Mouse (Mus musculus) midbrain, embryonic 10.5 days (tissue): Measurements from ENCODE around the gene Mks1. TPM values are rescaled to one million over a fixed set of nuclear protein-coding genes. Genes with fewer than 3 reads are reported as not detected.
A peak's percentile ranks its signal among the peaks of the same experiment; 100 is the strongest.
"Not testable (repeated sequence)": the region's sequence is repeated elsewhere in the genome, so short reads cannot be mapped to it uniquely, and the experiment has no call there.

ENCODE experiments used
- DNase-seq: peaks from one replicate; pipeline ENCODE4 v3.0.0-alpha.2; 2017; ENCODE audit warnings: low spot score
- H3K27ac ChIP-seq: fragments of 300-500 bp; sonication (generic); replicated peaks from 2 replicates; pipeline ENCODE4 v1.5.1; 2016; ENCODE audit warnings: mild to moderate bottlenecking
- H3K27me3 ChIP-seq: fragments of 300-500 bp; sonication (generic); 2 replicates; pipeline ENCODE4 v1.6.1; 2016; ENCODE audit warnings: low read depth, mild to moderate bottlenecking; ENCODE audit not compliant: poor library complexity, severe bottlenecking
- H3K36me3 ChIP-seq: fragments of 300-500 bp; sonication (generic); 2 replicates; pipeline ENCODE4 v1.6.1; 2016; ENCODE audit warnings: mild to moderate bottlenecking, moderate library complexity
- H3K4me1 ChIP-seq: fragments of 300-500 bp; sonication (generic); 2 replicates; pipeline ENCODE4 v1.6.1; 2016
- H3K4me3 ChIP-seq: fragments of 300-500 bp; sonication (generic); 2 replicates; pipeline ENCODE4 v1.5.1; 2016; ENCODE audit warnings: mild to moderate bottlenecking, moderate library complexity
- H3K9me3 ChIP-seq: fragments of 300-500 bp; sonication (generic); replicated peaks from 2 replicates; pipeline ENCODE4 v1.6.1; 2016; ENCODE audit warnings: mild to moderate bottlenecking
- WGBS: fragments of 180-500 bp; shearing (Covaris S2); methylation state at CpG from one replicate; pipeline ENCODE4 v1.1.7; 2016; 5-methylcytosine and 5-hydroxymethylcytosine counted together
- polyA plus RNA-seq: library from polyadenylated mRNA; unstranded; fragments of >200 nt; fragmentation: Nextera tagmentation; extraction: Ambion mirVana; gene quantifications from 2 replicates; pipeline ENCODE4 v1.2.1, GENCODE M21; 2016

The Mks1 gene
- polyA plus RNA-seq, 1 experiment from 2014 or later, result 18.8 TPM

- no peak for DNase-seq
- no peaks in the 10 kb centered on the region for H3K36me3 ChIP-seq
- WGBS, result 85% methylated on average over 12 of the region's 12 CpGs
- H3K27me3 ChIP-seq, result no peaks in the 10 kb centered on the region
- H3K27ac ChIP-seq, result no peak overlapping the region
- no peaks in the 10 kb centered on the region for H3K9me3 ChIP-seq
- no peak overlapping the region for H3K4me3 ChIP-seq
- H3K4me1 ChIP-seq, result no peaks in the 10 kb centered on the region
Observed at GRCm38 (mm10) chr11:87846968-87847600, 5.9 kb upstream of the Mks1 start.

GRCm38 (mm10) chr11:87847884-87848283 lies 5.1 kb upstream of the Mks1 start:
- WGBS, result 79% methylated on average over 6 of the region's 6 CpGs
- peaks cover 5% of the 10 kb centered on the region; the same call in 1 of the 2 replicates for H3K4me1 ChIP-seq
- no peak overlapping the region for H3K4me3 ChIP-seq
- no peaks in the 10 kb centered on the region for H3K9me3 ChIP-seq
- H3K27me3 ChIP-seq, result no peaks in the 10 kb centered on the region
- DNase-seq, result no peak
- H3K27ac ChIP-seq, result no peak overlapping the region
- no peaks in the 10 kb centered on the region for H3K36me3 ChIP-seq

GRCm38 (mm10) chr11:87853597-87853954 lies 561 bp downstream of the Mks1 start:
- no peak for DNase-seq
- 39% methylated on average over 8 of the region's 8 CpGs for WGBS
- Histone ChIP-seq H3K36me3 (peaks cover 31% of the 10 kb centered on the region), H3K27me3 (no peaks in the 10 kb centered on the region), H3K9me3 (no peaks in the 10 kb centered on the region), H3K27ac (peak overlapping the region; percentile 89), H3K4me3 (peak overlapping the region; percentile 76), H3K4me1 (peaks cover 15% of the 10 kb centered on the region)

GRCm38 (mm10) chr11:87854550-87854949 lies 1.5 kb downstream of the Mks1 start:
- WGBS, result 93% methylated on average over 7 of the region's 7 CpGs
- Histone ChIP-seq H3K27ac (no peak overlapping the region), H3K9me3 (no peaks in the 10 kb centered on the region), H3K4me1 (peaks cover 15% of the 10 kb centered on the region), H3K4me3 (no peak overlapping the region), H3K27me3 (no peaks in the 10 kb centered on the region), H3K36me3 (peaks cover 37% of the 10 kb centered on the region)
- DNase-seq, result no peak

GRCm38 (mm10) chr11:87859273-87859672 lies 6.3 kb downstream of the Mks1 start:
- Histone ChIP-seq H3K36me3 (peaks cover 84% of the 10 kb centered on the region), H3K27me3 (no peaks in the 10 kb centered on the region), H3K27ac (no peak overlapping the region), H3K9me3 (no peaks in the 10 kb centered on the region), H3K4me3 (no peak overlapping the region), H3K4me1 (0 out of 2 replicates have a peak, but pooled peaks cover 6% of the 10 kb centered on the region)
- no peak for DNase-seq
- 93% methylated on average over 11 of the region's 11 CpGs for WGBS

GRCm38 (mm10) chr11:87860426-87860825 lies 7.4 kb downstream of the Mks1 start:
- H3K27me3 ChIP-seq, result no peaks in the 10 kb centered on the region
- DNase-seq, result no peak
- no peaks in the 10 kb centered on the region for H3K9me3 ChIP-seq
- H3K4me1 ChIP-seq, result 0 out of 2 replicates have a peak, but pooled peaks cover 6% of the 10 kb centered on the region
- no peak overlapping the region for H3K4me3 ChIP-seq
- H3K36me3 ChIP-seq, result peaks cover 89% of the 10 kb centered on the region
- WGBS, result 81% methylated on average over 9 of the region's 9 CpGs
- H3K27ac ChIP-seq, result no peak overlapping the region

- Histone ChIP-seq H3K27ac (no peak overlapping the region), H3K4me1 (0 out of 2 replicates have a peak, but pooled peaks cover 6% of the 10 kb centered on the region), H3K4me3 (no peak overlapping the region), H3K9me3 (no peaks in the 10 kb centered on the region), H3K36me3 (peaks cover 66% of the 10 kb centered on the region), H3K27me3 (no peaks in the 10 kb centered on the region)
- 88% methylated on average over 13 of the region's 13 CpGs for WGBS
- no peak for DNase-seq
Observed at GRCm38 (mm10) chr11:87862805-87863204, 9.8 kb downstream of the Mks1 start.

- not testable (repeated sequence) for H3K9me3 ChIP-seq, H3K27me3 ChIP-seq, H3K4me3 ChIP-seq, DNase-seq, H3K4me1 ChIP-seq, H3K27ac ChIP-seq
- peaks cover 29% of the 10 kb centered on the region for H3K36me3 ChIP-seq
- 96% methylated on average over 1 of the region's 2 CpGs for WGBS
Observed at GRCm38 (mm10) chr11:87866891-87867290, 13.9 kb downstream of the Mks1 start.

- H3K4me3 ChIP-seq, result no peak overlapping the region
- H3K27me3 ChIP-seq, result no peaks in the 10 kb centered on the region
- WGBS, result 84% methylated on average over 2 of the region's 2 CpGs
- H3K4me1 ChIP-seq, result no peaks in the 10 kb centered on the region
- H3K27ac ChIP-seq, result no peak overlapping the region
- H3K36me3 ChIP-seq, result no peaks in the 10 kb centered on the region
- no peaks in the 10 kb centered on the region for H3K9me3 ChIP-seq
- DNase-seq, result no peak
Observed at GRCm38 (mm10) chr11:87870096-87870495, 17.1 kb downstream of the Mks1 start.

- Histone ChIP-seq H3K27ac (no peak overlapping the region), H3K9me3 (no peaks in the 10 kb centered on the region), H3K4me3 (no peak overlapping the region), H3K27me3 (no peaks in the 10 kb centered on the region), H3K4me1 (no peaks in the 10 kb centered on the region), H3K36me3 (no peaks in the 10 kb centered on the region)
- no peak for DNase-seq
- WGBS, result 67% methylated on average over 8 of the region's 8 CpGs
Observed at GRCm38 (mm10) chr11:87871766-87872165, 18.8 kb downstream of the Mks1 start.

- no peaks in the 10 kb centered on the region for H3K36me3 ChIP-seq
- H3K4me1 ChIP-seq, result no peaks in the 10 kb centered on the region
- no peak within 1 kb of the TSS for H3K27ac ChIP-seq
- H3K9me3 ChIP-seq, result no peaks in the 10 kb centered on the region
- no peak within 1 kb of the TSS for H3K4me3 ChIP-seq
- no peaks in the 10 kb centered on the region for H3K27me3 ChIP-seq
- no peak for DNase-seq
- WGBS, result 90% methylated on average over 6 of the region's 6 CpGs
Observed at GRCm38 (mm10) chr11:87875436-87875835, 22.4 kb downstream of the Mks1 start, which contains the start of gene Epx. Gene Epx (minus strand): TSS chr11:87875536.

GRCm38 (mm10) chr11:87879826-87880225 lies 26.8 kb downstream of the Mks1 start:
- H3K27me3 ChIP-seq, result no peaks in the 10 kb centered on the region
- DNase-seq, result no peak
- no peaks in the 10 kb centered on the region for H3K9me3 ChIP-seq
- WGBS, result 88% methylated on average over 9 of the region's 9 CpGs
- no peak overlapping the region for H3K27ac ChIP-seq
- no peak overlapping the region for H3K4me3 ChIP-seq
- H3K36me3 ChIP-seq, result no peaks in the 10 kb centered on the region
- H3K4me1 ChIP-seq, result no peaks in the 10 kb centered on the region

- Histone ChIP-seq H3K4me1 (no peaks in the 10 kb centered on the region), H3K36me3 (no peaks in the 10 kb centered on the region), H3K4me3 (no peak overlapping the region), H3K27me3 (no peaks in the 10 kb centered on the region), H3K9me3 (no peaks in the 10 kb centered on the region), H3K27ac (no peak overlapping the region)
- 74% methylated on average over 4 of the region's 4 CpGs for WGBS
- DNase-seq, result no peak
Observed at GRCm38 (mm10) chr11:87881714-87882113, 28.7 kb downstream of the Mks1 start.
